Mouse (Mus musculus) regulatory T cell (primary cell): ENCODE measurements around the gene Tpd52l2.

Experiments
- in situ Hi-C: fragments of 300-600 bp; cut with MboI, MseI; formaldehyde crosslinking; loops from one replicate; pipeline ENCODE4 v1.15.1; 2025; ENCODE audit warnings: high pct_unique_total_duplicates

Tpd52l2 gene

GRCm38 (mm10) chr2:181487338-181488277 lies 9.3 kb upstream of the Tpd52l2 start:
- in situ Hi-C loops: no loop called here

GRCm38 (mm10) chr2:181491432-181492205 lies 5.3 kb upstream of the Tpd52l2 start:
- in situ Hi-C loops: loop anchor here (10.0 kb wide), 1 partner anchor 97 kb away; no protein-coding TSS in a partner anchor

GRCm38 (mm10) chr2:181492206-181492605 lies 4.7 kb upstream of the Tpd52l2 start:
- in situ Hi-C loops: loop anchor here (10.0 kb wide), 1 partner anchor 97 kb away; no protein-coding TSS in a partner anchor

- in situ Hi-C loops: loop anchor here (10.0 kb wide), 1 partner anchor 99 kb away; no protein-coding TSS in a partner anchor
Observed at GRCm38 (mm10) chr2:181493156-181493927, 3.6 kb upstream of the Tpd52l2 start, which contains the start of gene Abhd16b. TSS of gene Abhd16b (plus strand) at chr2:181493206.

- in situ Hi-C loops: loop anchor here (10.0 kb wide), 1 partner anchor 100 kb away; no protein-coding TSS in a partner anchor
Observed at GRCm38 (mm10) chr2:181494266-181494945, 2.5 kb upstream of the Tpd52l2 start.

- in situ Hi-C loops: loop anchor here (10.0 kb wide), 1 partner anchor 101 kb away; no protein-coding TSS in a partner anchor
Observed at GRCm38 (mm10) chr2:181495845-181496244, 1.1 kb upstream of the Tpd52l2 start.

- in situ Hi-C loops: loop anchor here (10.0 kb wide), 1 partner anchor 101 kb away; no protein-coding TSS in a partner anchor
Observed at GRCm38 (mm10) chr2:181496281-181496680, 661 bp upstream of the Tpd52l2 start.

GRCm38 (mm10) chr2:181497548-181497875 lies 570 bp downstream of the Tpd52l2 start:
- in situ Hi-C loops: loop anchor here (10.0 kb wide), 1 partner anchor 103 kb away; no protein-coding TSS in a partner anchor

- in situ Hi-C loops: loop anchor here (10.0 kb wide), 1 partner anchor 104 kb away; no protein-coding TSS in a partner anchor
Observed at GRCm38 (mm10) chr2:181498644-181499043, 1.7 kb downstream of the Tpd52l2 start.

GRCm38 (mm10) chr2:181509191-181509590 lies 12.2 kb downstream of the Tpd52l2 start:
- in situ Hi-C loops: no loop called here

- in situ Hi-C loops: no loop called here
Observed at GRCm38 (mm10) chr2:181511231-181511630, 14.3 kb downstream of the Tpd52l2 start.

- in situ Hi-C loops: no loop called here
Observed at GRCm38 (mm10) chr2:181519201-181519600, 22.3 kb downstream of the Tpd52l2 start.

GRCm38 (mm10) chr2:181520118-181520935 lies 23.4 kb downstream of the Tpd52l2 start, which contains the start of gene Dnajc5:
TSS of gene Dnajc5 (plus strand) at chr2:181520485.
- in situ Hi-C loops: no loop called here

GRCm38 (mm10) chr2:181520936-181521227 lies 23.9 kb downstream of the Tpd52l2 start:
- in situ Hi-C loops: no loop called here

GRCm38 (mm10) chr2:181521491-181521890 lies 24.5 kb downstream of the Tpd52l2 start:
- in situ Hi-C loops: no loop called here

GRCm38 (mm10) chr2:181522811-181523210 lies 25.9 kb downstream of the Tpd52l2 start:
- in situ Hi-C loops: no loop called here

- in situ Hi-C loops: no loop called here
Observed at GRCm38 (mm10) chr2:181525526-181525925, 28.6 kb downstream of the Tpd52l2 start.

- in situ Hi-C loops: no loop called here
Observed at GRCm38 (mm10) chr2:181529076-181529475, 32.1 kb downstream of the Tpd52l2 start.

- in situ Hi-C loops: loop anchor here (5.0 kb wide), 1 partner anchor 45 kb away; no protein-coding TSS in a partner anchor
Observed at GRCm38 (mm10) chr2:181532589-181532988, 35.6 kb downstream of the Tpd52l2 start.

GRCm38 (mm10) chr2:181536410-181536809 lies 39.5 kb downstream of the Tpd52l2 start:
- in situ Hi-C loops: no loop called here
